Mouse (Mus musculus) heart, postnatal 36 days (tissue): ENCODE data around the gene Rbm6. TPM values are rescaled to one million over a fixed set of nuclear protein-coding genes. Genes with fewer than 3 reads are reported as not detected.

Experiments used
- DNase-seq, 2 experiments: peaks; one replicate each; pipeline ENCODE4 v3.0.0; 2021 to 2022
- intact Hi-C: fragments of 180-260 bp; cut with DNase I; formaldehyde crosslinking; loops from one replicate; pipeline ENCODE4 v1.15.1; 2025
- total RNA-seq, 2 experiments: library from RNA; stranded (reverse); gene quantifications; 2 replicates each; pipeline ENCODE4 v1.2.3; 2021

Gene Rbm6
- total RNA-seq, 2 experiments from 2014 or later, result 29.0 to 30.7 TPM

GRCm38 (mm10) chr9:107887804-107888266 is 14.8 kb upstream of the Rbm6 start, which contains the start of gene Mon1a:
TSS of gene Mon1a (plus strand) at chr9:107888151.
- intact Hi-C loops, result loop anchor here (2.0 kb wide), 1 partner anchor 15 kb away; the partner anchor contains the start of gene Rbm6
- peak; percentile 84 to 87 for DNase-seq

- intact Hi-C loops, result no loop called here
- DNase-seq, result no peak
Observed at GRCm38 (mm10) chr9:107880411-107880810, 7.4 kb upstream of the Rbm6 start.

GRCm38 (mm10) chr9:107872350-107873098 is 513 bp downstream of the Rbm6 start:
- intact Hi-C loops, result loop anchor here (2.0 to 5.0 kb wide), 2 partner anchors 16 to 685 kb away; partner anchors contain the start of gene Mon1a
- DNase-seq, result peak; percentile 93

- no peak for DNase-seq
- intact Hi-C loops, result no loop called here
Observed at GRCm38 (mm10) chr9:107866081-107866480, 7.0 kb downstream of the Rbm6 start.

GRCm38 (mm10) chr9:107864493-107864892 is 8.5 kb downstream of the Rbm6 start:
- DNase-seq, result no peak
- intact Hi-C loops, result no loop called here

GRCm38 (mm10) chr9:107858343-107858742 is 14.7 kb downstream of the Rbm6 start:
- no peak for DNase-seq
- intact Hi-C loops, result no loop called here

GRCm38 (mm10) chr9:107848922-107849321 is 24.1 kb downstream of the Rbm6 start:
- intact Hi-C loops, result no loop called here
- DNase-seq, result no peak

- no peak for DNase-seq
- intact Hi-C loops, result no loop called here
Observed at GRCm38 (mm10) chr9:107842709-107843108, 30.3 kb downstream of the Rbm6 start.

- intact Hi-C loops, result no loop called here
- no peak for DNase-seq
Observed at GRCm38 (mm10) chr9:107838869-107839268, 34.2 kb downstream of the Rbm6 start.

GRCm38 (mm10) chr9:107833826-107834225 is 39.2 kb downstream of the Rbm6 start:
- intact Hi-C loops, result no loop called here
- DNase-seq, result no peak

GRCm38 (mm10) chr9:107831765-107832164 is 41.3 kb downstream of the Rbm6 start:
- DNase-seq, result no peak
- intact Hi-C loops, result no loop called here

GRCm38 (mm10) chr9:107812132-107812531 is 60.9 kb downstream of the Rbm6 start:
- intact Hi-C loops, result no loop called here
- DNase-seq, result no peak

- intact Hi-C loops, result no loop called here
- DNase-seq, result no peak
Observed at GRCm38 (mm10) chr9:107810985-107811384, 62.1 kb downstream of the Rbm6 start.

GRCm38 (mm10) chr9:107791714-107792113 is 81.3 kb downstream of the Rbm6 start:
- intact Hi-C loops, result no loop called here
- no peak for DNase-seq

GRCm38 (mm10) chr9:107782536-107783203 is 90.4 kb downstream of the Rbm6 start:
- no peak for DNase-seq
- intact Hi-C loops, result no loop called here

GRCm38 (mm10) chr9:107776809-107777208 is 96.2 kb downstream of the Rbm6 start:
- intact Hi-C loops, result no loop called here
- DNase-seq, result no peak

- intact Hi-C loops, result no loop called here
- no peak for DNase-seq
Observed at GRCm38 (mm10) chr9:107774411-107774810, 98.6 kb downstream of the Rbm6 start.

GRCm38 (mm10) chr9:107771782-107772181 is 101.3 kb downstream of the Rbm6 start:
- no peak for DNase-seq
- intact Hi-C loops, result no loop called here

GRCm38 (mm10) chr9:107770374-107771290 is 102.4 kb downstream of the Rbm6 start, which contains the start of gene Rbm5:
TSS of gene Rbm5 (minus strand) at chr9:107770996.
- peak; percentile 88 to 90 for DNase-seq
- intact Hi-C loops, result no loop called here

GRCm38 (mm10) chr9:107770037-107770373 is 103.0 kb downstream of the Rbm6 start:
- DNase-seq, result no peak
- intact Hi-C loops, result no loop called here
